ENCODE assay signal across 19 mouse cellular contexts in the genomic region with DNA sequence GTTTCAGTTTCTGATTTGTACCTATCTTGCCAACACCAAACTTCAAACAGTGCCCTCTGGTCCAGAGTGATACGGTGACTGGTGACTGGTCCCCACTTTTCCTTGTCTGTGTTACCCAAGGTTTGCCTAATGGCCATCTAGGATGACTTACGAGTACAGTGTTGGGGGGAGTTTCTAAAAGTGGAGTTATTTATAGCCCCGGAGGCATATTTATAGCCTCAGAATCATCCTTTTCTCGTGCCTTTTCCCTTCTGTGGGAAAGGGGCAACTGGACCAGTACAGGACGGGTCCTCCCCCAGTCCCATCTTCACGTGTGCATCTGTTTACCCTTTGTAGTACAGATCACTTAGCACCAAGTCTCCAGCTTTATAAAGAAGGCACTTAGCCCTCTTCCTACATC. TPM values are rescaled to one million over a fixed set of nuclear protein-coding genes. Genes with fewer than 3 reads are reported as not detected.
DNase-seq lines count a peak whose midpoint lies in the region; ATAC-seq and TF ChIP-seq lines count a peak whose summit lies in the region.
"Had no signal": no experiment of that assay in that cellular context is flagged by ENCODE, and none has a peak within 500 bp of the region (broad histone marks: within the 10 kb centered on the region; RNA-seq: fewer than 3 reads in every experiment).

No protein-coding gene starts in this region.

- H3K9me3 ChIP-seq in heart, embryonic 13.5 days, result no peaks in the 10 kb centered on the region
- no peaks in the 10 kb centered on the region for H3K9me3 ChIP-seq in kidney, embryonic 14.5 days (ENCODE audit: control insufficient read depth, low read length)
- no peaks in the 10 kb centered on the region for H3K9me3 ChIP-seq in heart, postnatal 0 days (replicated peaks; ENCODE audit: control insufficient read depth, low read length)
- H3K9me3 ChIP-seq: embryonic facial prominence, embryonic 12.5 days; forebrain, embryonic 15.5 days; hindbrain, embryonic 13.5 days had no signal

- peaks cover 11% of the 10 kb centered on the region for H3K36me3 ChIP-seq in heart, adult 2 months (ENCODE audit: control insufficient read depth, insufficient read depth, low read length)
- H3K36me3 ChIP-seq in heart, embryonic 13.5 days, result peaks cover 27% of the 10 kb centered on the region
- H3K36me3 ChIP-seq in kidney, embryonic 14.5 days (ENCODE audit: control insufficient read depth, insufficient read depth, low read length), result no peaks in the 10 kb centered on the region
- H3K36me3 ChIP-seq in heart, postnatal 0 days (replicated peaks; ENCODE audit: control insufficient read depth, insufficient read depth, low read length), result peaks cover 19% of the 10 kb centered on the region
- H3K36me3 ChIP-seq: forebrain, embryonic 15.5 days had no signal

- DNase-seq in heart, adult 2 months, result no peak
- DNase-seq in heart, postnatal 25 days (ENCODE audit: low spot score), result no peak
- no peak for DNase-seq in heart, postnatal 14 days
- no peak for DNase-seq in kidney, postnatal 14 days
- no peak for DNase-seq in heart, postnatal 0 days (ENCODE audit: low spot score)
- no peak for DNase-seq in layer of hippocampus, adult 9-11 months
- DNase-seq: adrenal gland, postnatal 14 days; cerebellum, adult 11-12 months; cerebellum, adult 9-10 months; cerebellum, postnatal 25 days; gastrocnemius, postnatal 36 days; kidney, adult 8-10 months had no signal

- peaks cover 3% of the 10 kb centered on the region for H3K79me2 ChIP-seq in heart, adult 2 months (replicated peaks; ENCODE audit: control insufficient read depth, insufficient read depth, low read length)

- peak; percentile 44; the same call in 1 of the 2 replicates for ATAC-seq in heart, embryonic 13.5 days (ENCODE audit: extremely low read depth, insufficient number of reproducible peaks, low FRiP score, low TSS enrichment)
- ATAC-seq in kidney, embryonic 14.5 days (ENCODE audit: low FRiP score, low TSS enrichment), result peak; percentile 63; the same call in 1 of the 2 replicates
- peak; percentile 56 for ATAC-seq in heart, postnatal 0 days (ENCODE audit: insufficient read depth, low read depth)
- ATAC-seq: forebrain, embryonic 15.5 days; hindbrain, postnatal 0 days had no signal

- TF ChIP-seq EP300 in heart, adult 2 months (IDR thresholded peaks at IDR 0.05; ENCODE audit: insufficient read depth, low read depth, low read length), result no peak
- TF ChIP-seq EP300 in heart, postnatal 0 days (IDR thresholded peaks at IDR 0.05; ENCODE audit: low read depth), result peak; percentile 25; the same call in 1 of the 2 replicates

- TF ChIP-seq CTCF in heart, adult 2 months (IDR thresholded peaks at IDR 0.05), result no peak
- TF ChIP-seq CTCF in heart, postnatal 0 days (IDR thresholded peaks at IDR 0.05; ENCODE audit: low read depth), result no peak

- H3K9ac ChIP-seq in heart, adult 2 months (ENCODE audit: low read depth, low read length), result no peak overlapping the region
- H3K9ac ChIP-seq in heart, embryonic 13.5 days, result peak overlapping the region; percentile 45; the same call in 1 of the 2 replicates
- H3K9ac ChIP-seq in kidney, embryonic 14.5 days (ENCODE audit: low read depth, low read length), result no peak overlapping the region
- H3K9ac ChIP-seq in heart, postnatal 0 days (replicated peaks; ENCODE audit: low read depth, low read length), result no peak overlapping the region; the same call in 1 of the 2 replicates
- H3K9ac ChIP-seq: embryonic facial prominence, embryonic 12.5 days; forebrain, embryonic 15.5 days; hindbrain, embryonic 13.5 days had no signal

- peak overlapping the region; percentile 52 for H3K27ac ChIP-seq in heart, adult 2 months
- peak overlapping the region; percentile 77 for H3K27ac ChIP-seq in heart, embryonic 13.5 days (replicated peaks)
- no peak overlapping the region for H3K27ac ChIP-seq in kidney, embryonic 14.5 days (ENCODE audit: low read depth, low read length)
- H3K27ac ChIP-seq in heart, postnatal 0 days (ENCODE audit: low read depth), result peak overlapping the region; percentile 84
- H3K27ac ChIP-seq: embryonic facial prominence, embryonic 12.5 days; forebrain, embryonic 15.5 days; hindbrain, embryonic 13.5 days; hindbrain, postnatal 0 days had no signal

- 40% methylated on average over 6 of the region's 6 CpGs for WGBS in heart, adult 2 months
- WGBS in heart, embryonic 13.5 days, result 38% methylated on average over 6 of the region's 6 CpGs
- WGBS in kidney, embryonic 14.5 days, result 27% methylated on average over 6 of the region's 6 CpGs
- WGBS in heart, postnatal 0 days, result 40% methylated on average over 6 of the region's 6 CpGs

- H3K27me3 ChIP-seq in heart, adult 2 months (ENCODE audit: control insufficient read depth, insufficient read depth, low read length), result no peaks in the 10 kb centered on the region
- H3K27me3 ChIP-seq in heart, embryonic 13.5 days (replicated peaks), result no peaks in the 10 kb centered on the region
- H3K27me3 ChIP-seq in kidney, embryonic 14.5 days (ENCODE audit: control insufficient read depth, insufficient read depth, low read length), result no peaks in the 10 kb centered on the region
- H3K27me3 ChIP-seq in heart, postnatal 0 days (ENCODE audit: control insufficient read depth, insufficient read depth, low read length), result no peaks in the 10 kb centered on the region
- H3K27me3 ChIP-seq: embryonic facial prominence, embryonic 12.5 days; forebrain, embryonic 15.5 days; hindbrain, embryonic 13.5 days had no signal

- no peak for TF ChIP-seq POLR2A in heart, adult 2 months (IDR thresholded peaks at IDR 0.05; ENCODE audit: insufficient read depth, low read depth, low read length)

- H3K4me2 ChIP-seq in heart, embryonic 13.5 days, result peak overlapping the region; percentile 36
- H3K4me2 ChIP-seq in kidney, embryonic 14.5 days (replicated peaks; ENCODE audit: low read depth, low read length), result no peak overlapping the region
- H3K4me2 ChIP-seq in heart, postnatal 0 days (ENCODE audit: low read depth, low read length), result peak overlapping the region; percentile 20; the same call in 1 of the 2 replicates
- H3K4me2 ChIP-seq: embryonic facial prominence, embryonic 12.5 days; forebrain, embryonic 15.5 days; hindbrain, embryonic 13.5 days had no signal

- intact Hi-C loops in heart, adult 2 months (cut with DNase I), result no loop called here
- intact Hi-C loops in heart, postnatal 25 days (cut with DNase I), result no loop called here
- intact Hi-C loops in heart, postnatal 14 days (cut with DNase I), result no loop called here

- no peak overlapping the region for H3K4me3 ChIP-seq in heart, adult 2 months
- H3K4me3 ChIP-seq in heart, embryonic 13.5 days, result no peak overlapping the region
- H3K4me3 ChIP-seq in kidney, embryonic 14.5 days (ENCODE audit: low read length), result no peak overlapping the region
- H3K4me3 ChIP-seq in heart, postnatal 0 days (ENCODE audit: low read depth, low read length), result no peak overlapping the region
- H3K4me3 ChIP-seq: embryonic facial prominence, embryonic 12.5 days; forebrain, embryonic 15.5 days; hindbrain, embryonic 13.5 days had no signal

- H3K4me1 ChIP-seq in heart, adult 2 months (ENCODE audit: control insufficient read depth, insufficient read depth, low read length), result peaks cover 10% of the 10 kb centered on the region
- peaks cover 42% of the 10 kb centered on the region for H3K4me1 ChIP-seq in heart, embryonic 13.5 days
- H3K4me1 ChIP-seq in kidney, embryonic 14.5 days (ENCODE audit: control insufficient read depth, insufficient read depth, low read length), result 0 out of 2 replicates have a peak, but pooled peaks cover 9% of the 10 kb centered on the region
- H3K4me1 ChIP-seq in heart, postnatal 0 days (ENCODE audit: control insufficient read depth, insufficient read depth), result peaks cover 24% of the 10 kb centered on the region
- H3K4me1 ChIP-seq: embryonic facial prominence, embryonic 12.5 days; forebrain, embryonic 15.5 days; hindbrain, embryonic 13.5 days had no signal

RNA-seq across cellular contexts. Expression of gene Stk39, which starts 15.2 kb away (rescaled TPM):
- total RNA-seq in heart, adult 2 months (2021), result 10 to 100 TPM; 80.9 to 85.2 TPM
- polyA plus RNA-seq in heart, adult 2 months (2012; rRNA removed), result 26.4 and 34.2 TPM in 2 replicates
- 10 to 100 TPM; 81.3 to 83.2 TPM for total RNA-seq in heart, postnatal 25 days (2021)
- 49.6 and 51.5 TPM in 2 replicates for polyA plus RNA-seq in heart, embryonic 13.5 days (2015; fragmentation: Nextera tagmentation; extraction: Ambion mirVana)
- total RNA-seq in heart, postnatal 14 days (2021), result 100 to 1,000 TPM in 1 of 2 experiments, 10 to 100 TPM in 1; 95.6 to 106 TPM
- 20.7 and 30.0 TPM in 2 replicates for polyA plus RNA-seq in kidney, embryonic 14.5 days (2014; fragmentation: Nextera tagmentation; extraction: Ambion mirVana)
- total RNA-seq in heart, postnatal 0 days (2014; rRNA removed; ENCODE audit: low replicate concordance), result 81.8 and 84.5 TPM in 2 replicates
- 83.9 and 93.2 TPM in 2 replicates for polyA plus RNA-seq in heart, postnatal 0 days (2015; fragmentation: Nextera tagmentation; extraction: Ambion mirVana)
- total RNA-seq: MEL had no signal
